Mouse (Mus musculus): ENCODE measurements around the gene Nfe2l2. TPM values are rescaled to one million over a fixed set of nuclear protein-coding genes. Genes with fewer than 3 reads are reported as not detected.

The Nfe2l2 gene
- total RNA-seq, 2 experiments from 2014 or later = 55.3 to 90.3 TPM

DNA sequence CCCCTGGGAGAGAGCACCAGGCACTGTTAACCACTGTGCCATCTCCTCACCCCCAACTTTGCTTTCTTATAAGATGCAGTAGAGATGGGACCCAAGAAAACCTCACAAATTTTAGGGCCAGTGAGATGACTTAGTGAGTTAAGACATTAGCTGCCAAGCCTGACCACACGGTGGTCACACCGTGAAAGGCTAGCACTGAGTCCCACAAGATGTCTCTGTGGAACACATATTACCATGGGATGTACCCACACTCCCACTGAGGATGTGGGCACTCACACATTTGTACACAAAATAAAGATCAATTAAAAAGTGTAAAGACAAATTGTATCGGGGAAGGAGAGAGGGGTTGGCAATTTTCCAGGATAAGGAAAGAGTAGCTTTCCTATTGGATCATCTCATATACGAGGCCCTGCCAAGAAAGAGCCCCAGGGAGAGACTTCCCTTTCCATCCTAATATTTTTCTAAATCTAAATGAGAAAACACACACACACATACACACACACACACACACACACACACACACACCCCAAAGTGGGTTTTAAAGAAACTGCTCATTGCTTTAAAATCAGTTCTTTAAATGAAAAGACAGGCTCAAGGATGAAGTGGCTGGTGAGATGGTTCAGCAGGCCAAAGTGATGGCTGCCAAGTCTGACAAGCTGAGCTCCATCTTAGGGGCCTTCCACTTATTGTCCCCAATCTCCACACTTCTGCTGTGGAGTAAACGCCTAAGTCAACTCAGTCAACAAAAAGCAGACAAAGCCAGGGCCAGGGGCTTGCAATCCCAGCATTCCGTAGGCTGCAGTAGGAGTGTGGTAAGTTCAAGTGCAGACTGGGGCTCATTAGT is 77.6 kb downstream of the Nfe2l2 start:
- no peak for ATAC-seq (replicated peaks; ENCODE audit: poor library complexity, severe bottlenecking)

Other genes starting within 250 kb of the Nfe2l2 start
- gene Hnrnpa3, start 45.4 kb downstream of the Nfe2l2 start, total RNA-seq (2014; fragmentation: Nextera tagmentation) = 734 and 909 TPM in 2 replicates
- gene Hnrnpa3, start 45.4 kb downstream of the Nfe2l2 start, total RNA-seq (2017) = 363 and 370 TPM in 2 replicates
- gene Agps, start 127.5 kb upstream of the Nfe2l2 start, total RNA-seq (2014; fragmentation: Nextera tagmentation) = 164 and 183 TPM in 2 replicates
- gene Agps, start 127.5 kb upstream of the Nfe2l2 start, total RNA-seq (2017) = 224 and 232 TPM in 2 replicates
- gene Ttc30b, start 233.9 kb upstream of the Nfe2l2 start, total RNA-seq (2014; fragmentation: Nextera tagmentation) = 1.1 and 1.4 TPM in 2 replicates
- 1.8 and 3.1 TPM in 2 replicates for gene Ttc30b, start 233.9 kb upstream of the Nfe2l2 start, total RNA-seq (2017)